Mouse (Mus musculus) midbrain, embryonic 15.5 days (tissue): ENCODE data around the gene Ddx31. TPM values are rescaled to one million over a fixed set of nuclear protein-coding genes. Genes with fewer than 3 reads are reported as not detected.
A peak's percentile ranks its signal among the peaks of the same experiment; 100 is the strongest.

Experiments
- ATAC-seq: fragments of 200-750 bp; cut with Nextera tagmentation; replicated peaks from 2 replicates; pipeline ENCODE4 v1.8.0; 2017; ENCODE audit warnings: moderate TSS enrichment
- H3K27ac ChIP-seq: fragments of 300-500 bp; sonication (generic); 2 replicates; pipeline ENCODE4 v1.5.1; 2015; ENCODE audit warnings: mild to moderate bottlenecking, inconsistent platforms
- H3K27me3 ChIP-seq: fragments of 300-500 bp; sonication (generic); replicated peaks from 2 replicates; pipeline ENCODE4 v1.6.1; 2015; ENCODE audit warnings: inconsistent platforms
- H3K36me3 ChIP-seq: fragments of 300-500 bp; sonication (generic); replicated peaks from 2 replicates; pipeline ENCODE4 v1.6.1; 2015; ENCODE audit warnings: inconsistent platforms
- H3K4me1 ChIP-seq: fragments of 300-500 bp; sonication (generic); 2 replicates; pipeline ENCODE4 v1.6.1; 2015; ENCODE audit warnings: inconsistent platforms
- H3K4me2 ChIP-seq: fragments of 300-500 bp; sonication (generic); 2 replicates; pipeline ENCODE4 v1.6.1; 2015; ENCODE audit warnings: inconsistent platforms, mild to moderate bottlenecking, moderate library complexity
- H3K4me3 ChIP-seq: fragments of 300-500 bp; sonication (generic); 2 replicates; pipeline ENCODE4 v1.5.1; 2015; ENCODE audit warnings: mild to moderate bottlenecking, inconsistent platforms
- H3K9ac ChIP-seq: fragments of 300-500 bp; sonication (generic); 2 replicates; pipeline ENCODE4 v1.6.1; 2015; ENCODE audit warnings: mild to moderate bottlenecking, inconsistent platforms
- H3K9me3 ChIP-seq: fragments of 300-500 bp; sonication (generic); 2 replicates; pipeline ENCODE4 v1.6.1; 2016; ENCODE audit warnings: inconsistent platforms
- WGBS: fragments of 180-500 bp; shearing (Covaris S2); methylation state at CpG from one replicate; pipeline ENCODE4 v1.1.7; 2015; ENCODE audit warnings: mixed read lengths; 5-methylcytosine and 5-hydroxymethylcytosine counted together
- polyA plus RNA-seq: library from polyadenylated mRNA; unstranded; fragments of >200 nt; fragmentation: Nextera tagmentation; extraction: Ambion mirVana; gene quantifications from 2 replicates; pipeline ENCODE4 v1.2.1, GENCODE M21; 2015

The Ddx31 gene
- polyA plus RNA-seq, 1 experiment from 2014 or later = 14.9 TPM

- no peak for ATAC-seq
- no peak overlapping the region for H3K9ac ChIP-seq
- no peak overlapping the region for H3K4me3 ChIP-seq
- H3K27ac ChIP-seq = no peak overlapping the region
- no peaks in the 10 kb centered on the region for H3K9me3 ChIP-seq
- H3K27me3 ChIP-seq = no peaks in the 10 kb centered on the region
- H3K4me1 ChIP-seq = peaks cover 30% of the 10 kb centered on the region
- 90% methylated on average over 3 of the region's 3 CpGs for WGBS
- peaks cover 6% of the 10 kb centered on the region; the same call in 1 of the 2 replicates for H3K36me3 ChIP-seq
- no peak overlapping the region for H3K4me2 ChIP-seq
Observed at GRCm38 (mm10) chr2:28881275-28881674, 41.1 kb downstream of the Ddx31 start.

- Histone ChIP-seq H3K4me2 (no peak overlapping the region), H3K4me1 (peaks cover 30% of the 10 kb centered on the region), H3K4me3 (no peak overlapping the region), H3K27ac (no peak overlapping the region), H3K36me3 (peaks cover 3% of the 10 kb centered on the region; the same call in 1 of the 2 replicates), H3K9me3 (no peaks in the 10 kb centered on the region), H3K9ac (no peak overlapping the region), H3K27me3 (no peaks in the 10 kb centered on the region)
- WGBS = 84% methylated on average over 3 of the region's 3 CpGs
- no peak for ATAC-seq
Observed at GRCm38 (mm10) chr2:28882047-28882446, 41.8 kb downstream of the Ddx31 start.

- Histone ChIP-seq H3K4me2 (no peak overlapping the region), H3K27me3 (no peaks in the 10 kb centered on the region), H3K9ac (no peak overlapping the region), H3K4me3 (no peak overlapping the region), H3K27ac (0 out of 2 replicates have a peak overlapping the region, but pooled peaks have one; percentile 68), H3K4me1 (peaks cover 30% of the 10 kb centered on the region), H3K36me3 (peaks cover 3% of the 10 kb centered on the region; the same call in 1 of the 2 replicates), H3K9me3 (no peaks in the 10 kb centered on the region)
- WGBS = 45% methylated on average over 6 of the region's 6 CpGs
- ATAC-seq = no peak
Observed at GRCm38 (mm10) chr2:28882826-28883485, 42.8 kb downstream of the Ddx31 start.

- WGBS = 37% methylated on average over 4 of the region's 4 CpGs
- Histone ChIP-seq H3K27ac (0 out of 2 replicates have a peak overlapping the region, but pooled peaks have one; percentile 54), H3K27me3 (no peaks in the 10 kb centered on the region), H3K4me2 (no peak overlapping the region), H3K4me3 (no peak overlapping the region), H3K36me3 (no peaks in the 10 kb centered on the region; the same call in 1 of the 2 replicates), H3K4me1 (peaks cover 30% of the 10 kb centered on the region), H3K9ac (no peak overlapping the region), H3K9me3 (no peaks in the 10 kb centered on the region)
- ATAC-seq = no peak
Observed at GRCm38 (mm10) chr2:28884914-28885313, 44.7 kb downstream of the Ddx31 start.

GRCm38 (mm10) chr2:28892796-28893195 is 52.6 kb downstream of the Ddx31 start:
- Histone ChIP-seq H3K27me3 (0 out of 2 replicates have a peak, but pooled peaks cover 5% of the 10 kb centered on the region), H3K4me3 (no peak overlapping the region), H3K27ac (no peak overlapping the region), H3K9ac (no peak overlapping the region), H3K4me2 (no peak overlapping the region), H3K4me1 (peaks cover 12% of the 10 kb centered on the region), H3K36me3 (no peaks in the 10 kb centered on the region), H3K9me3 (no peaks in the 10 kb centered on the region)
- 9% methylated on average over 1 of the region's 1 CpGs for WGBS
- ATAC-seq = no peak

- WGBS = 25% methylated on average over 6 of the region's 6 CpGs
- no peak overlapping the region for H3K27ac ChIP-seq
Observed at GRCm38 (mm10) chr2:28893526-28893925, 53.3 kb downstream of the Ddx31 start.

GRCm38 (mm10) chr2:28895876-28896275 is 55.7 kb downstream of the Ddx31 start:
- ATAC-seq = no peak
- Histone ChIP-seq H3K4me3 (no peak overlapping the region), H3K27me3 (peaks cover 13% of the 10 kb centered on the region), H3K27ac (no peak overlapping the region), H3K4me2 (no peak overlapping the region), H3K9me3 (no peaks in the 10 kb centered on the region), H3K36me3 (no peaks in the 10 kb centered on the region), H3K9ac (no peak overlapping the region), H3K4me1 (peaks cover 12% of the 10 kb centered on the region)
- 86% methylated on average over 7 of the region's 7 CpGs for WGBS

More at GRCm38 (mm10) chr2:28893526-28893925, 53.3 kb downstream of the Ddx31 start:
- H3K27me3 ChIP-seq = 0 out of 2 replicates have a peak, but pooled peaks cover 5% of the 10 kb centered on the region
- H3K4me1 ChIP-seq = peaks cover 12% of the 10 kb centered on the region
- no peaks in the 10 kb centered on the region for H3K36me3 ChIP-seq
- peak; percentile 70 for ATAC-seq
- H3K4me3 ChIP-seq = no peak overlapping the region
- H3K9ac ChIP-seq = no peak overlapping the region
- no peaks in the 10 kb centered on the region for H3K9me3 ChIP-seq
- no peak overlapping the region for H3K4me2 ChIP-seq

- Histone ChIP-seq H3K27me3 (peaks cover 22% of the 10 kb centered on the region), H3K4me1 (peaks cover 12% of the 10 kb centered on the region), H3K9ac (no peak overlapping the region), H3K4me2 (no peak overlapping the region), H3K9me3 (no peaks in the 10 kb centered on the region), H3K36me3 (no peaks in the 10 kb centered on the region), H3K27ac (no peak overlapping the region), H3K4me3 (no peak overlapping the region)
- no peak for ATAC-seq
- WGBS = 75% methylated on average over 4 of the region's 4 CpGs
Observed at GRCm38 (mm10) chr2:28897340-28897899, 57.2 kb downstream of the Ddx31 start.

- Histone ChIP-seq H3K9ac (no peak overlapping the region), H3K4me2 (no peak overlapping the region), H3K9me3 (no peaks in the 10 kb centered on the region), H3K4me1 (peaks cover 11% of the 10 kb centered on the region), H3K27me3 (peaks cover 63% of the 10 kb centered on the region), H3K36me3 (no peaks in the 10 kb centered on the region), H3K27ac (no peak overlapping the region), H3K4me3 (no peak overlapping the region)
- no peak for ATAC-seq
- WGBS = 76% methylated on average over 8 of the region's 8 CpGs
Observed at GRCm38 (mm10) chr2:28902291-28902690, 62.1 kb downstream of the Ddx31 start.

- Histone ChIP-seq H3K4me3 (no peak overlapping the region), H3K4me2 (no peak overlapping the region), H3K4me1 (peaks cover 25% of the 10 kb centered on the region), H3K27ac (peak overlapping the region; percentile 18), H3K9me3 (no peaks in the 10 kb centered on the region), H3K9ac (no peak overlapping the region), H3K27me3 (peaks cover 72% of the 10 kb centered on the region), H3K36me3 (no peaks in the 10 kb centered on the region)
- ATAC-seq = no peak
- WGBS = 78% methylated on average over 5 of the region's 5 CpGs
Observed at GRCm38 (mm10) chr2:28903871-28904270, 63.7 kb downstream of the Ddx31 start.

- Histone ChIP-seq H3K27me3 (peaks cover 74% of the 10 kb centered on the region), H3K9me3 (no peaks in the 10 kb centered on the region), H3K36me3 (no peaks in the 10 kb centered on the region), H3K9ac (no peak overlapping the region), H3K4me1 (peaks cover 31% of the 10 kb centered on the region), H3K4me3 (no peak overlapping the region), H3K27ac (peak overlapping the region; percentile 42; the same call in 1 of the 2 replicates), H3K4me2 (no peak overlapping the region)
- 58% methylated on average over 9 of the region's 9 CpGs for WGBS
- ATAC-seq = no peak
Observed at GRCm38 (mm10) chr2:28904786-28905185, 64.6 kb downstream of the Ddx31 start.

GRCm38 (mm10) chr2:28905561-28905960 is 65.4 kb downstream of the Ddx31 start:
- Histone ChIP-seq H3K4me3 (no peak overlapping the region), H3K27me3 (peaks cover 77% of the 10 kb centered on the region), H3K4me2 (no peak overlapping the region), H3K9ac (no peak overlapping the region), H3K4me1 (peaks cover 33% of the 10 kb centered on the region), H3K27ac (peak overlapping the region; percentile 32; the same call in 1 of the 2 replicates), H3K36me3 (no peaks in the 10 kb centered on the region), H3K9me3 (no peaks in the 10 kb centered on the region)
- ATAC-seq = no peak
- WGBS = 28% methylated on average over 4 of the region's 4 CpGs
